Mouse (Mus musculus) adrenal gland, postnatal 0 days (tissue): ENCODE results near the gene Rbck1. TPM values are rescaled to one million over a fixed set of nuclear protein-coding genes. Genes with fewer than 3 reads are reported as not detected.

ENCODE experiments used
- polyA plus RNA-seq: library from polyadenylated mRNA; unstranded; fragments of >200 nt; fragmentation: Nextera tagmentation; extraction: Ambion mirVana; gene quantifications from 2 replicates; pipeline ENCODE4 v1.2.1, GENCODE M21; 2015

Gene Rbck1
- 63.0 and 98.2 TPM in 2 replicates for polyA plus RNA-seq

GRCm38 (mm10) chr2:152332101-152332825, at the start of gene Rbck1:
Gene Rbck1, minus strand, starts transcription at chr2:152332653.

GRCm38 (mm10) chr2:152376345-152376741, 43.9 kb upstream of the Rbck1 start, which contains the start of gene Nrsn2:
Gene Nrsn2, minus strand, starts transcription at chr2:152376638.

GRCm38 (mm10) chr2:152343329-152344213, 11.1 kb upstream of the Rbck1 start, which contains the start of gene Trib3:
Gene Trib3, minus strand, starts transcription at chr2:152344032.

GRCm38 (mm10) chr2:152293727-152294475, 38.6 kb downstream of the Rbck1 start, which contains the start of gene Tbc1d20:
Gene Tbc1d20, plus strand, starts transcription at chr2:152293828.

Other genes starting within 250 kb of the Rbck1 start
- gene Srxn1, start 227.1 kb downstream of the Rbck1 start, polyA plus RNA-seq, result 21.9 and 40.2 TPM in 2 replicates
- gene Tcf15, start 189.1 kb downstream of the Rbck1 start, polyA plus RNA-seq, result 3.0 and 5.0 TPM in 2 replicates
- 43.2 and 64.4 TPM in 2 replicates for gene Csnk2a1, start 105.8 kb downstream of the Rbck1 start, polyA plus RNA-seq
- gene Tbc1d20, start 38.8 kb downstream of the Rbck1 start, polyA plus RNA-seq, result 26.9 and 42.2 TPM in 2 replicates
- gene Trib3, start 11.4 kb upstream of the Rbck1 start, polyA plus RNA-seq, result 3.7 and 7.3 TPM in 2 replicates
- 7.9 and 13.9 TPM in 2 replicates for gene Nrsn2, start 44.0 kb upstream of the Rbck1 start, polyA plus RNA-seq
- gene Sox12, start 65.4 kb upstream of the Rbck1 start, polyA plus RNA-seq, result 6.8 and 6.9 TPM in 2 replicates
- 16.3 and 19.2 TPM in 2 replicates for gene Zcchc3, start 82.4 kb upstream of the Rbck1 start, polyA plus RNA-seq
- gene 6820408C15Rik, start 82.9 kb upstream of the Rbck1 start, polyA plus RNA-seq, result 0.54 and 0.61 TPM in 2 replicates
- gene Defb23, start 132.0 kb upstream of the Rbck1 start, polyA plus RNA-seq, result not detected in 2 replicates
- gene Defb20, start 144.4 kb upstream of the Rbck1 start, polyA plus RNA-seq, result not detected in 2 replicates
- gene Defb22, start 157.5 kb upstream of the Rbck1 start, polyA plus RNA-seq, result not detected in 2 replicates
- gene Defb26, start 179.0 kb upstream of the Rbck1 start, polyA plus RNA-seq, result not detected in 2 replicates
- gene Defb28, start 185.6 kb upstream of the Rbck1 start, polyA plus RNA-seq, result not detected in 2 replicates
- gene Defb29, start 207.4 kb upstream of the Rbck1 start, polyA plus RNA-seq, result 0.41 TPM in 1 of 2 replicates, not detected in the other
- not detected in 2 replicates for gene Gm17416, start 236.7 kb upstream of the Rbck1 start, polyA plus RNA-seq
- gene Defb21, start 240.1 kb upstream of the Rbck1 start, polyA plus RNA-seq, result not detected in 2 replicates
- 10.1 and 18.3 TPM in 2 replicates for gene Defb19, start 247.7 kb upstream of the Rbck1 start, polyA plus RNA-seq